Mouse (Mus musculus): ENCODE results near the gene Peg10. TPM values are rescaled to one million over a fixed set of nuclear protein-coding genes. Genes with fewer than 3 reads are reported as not detected.

Gene Peg10
- polyA plus RNA-seq, 1 experiment = 18.7 TPM

- TF ChIP-seq POLR2A (IDR thresholded peaks at IDR 0.05; ENCODE audit: borderline replicate concordance, insufficient read depth, low read length) (no peak), CTCF (IDR thresholded peaks at IDR 0.05; ENCODE audit: borderline replicate concordance, insufficient read depth, low read depth, low read length) (no peak)
- H3K4me1 ChIP-seq (ENCODE audit: control insufficient read depth, insufficient read depth, low read length) = no peaks in the 10 kb centered on the region
- H3K27ac ChIP-seq (ENCODE audit: insufficient read depth, low read length) = no peak overlapping the region
- no peak overlapping the region for H3K4me3 ChIP-seq (replicated peaks; ENCODE audit: insufficient read depth, low read depth, low read length)
- 87% methylated on average over 12 of the region's 12 CpGs for WGBS
- H3K27me3 ChIP-seq (ENCODE audit: control insufficient read depth, insufficient read depth, low read length) = no peaks in the 10 kb centered on the region
- no peak for DNase-seq
Observed at GRCm38 (mm10) chr6:4806981-4807380, 59.9 kb downstream of the Peg10 start.

Other genes with a start within 250 kb of the Peg10 start
- 9.0 and 11.6 TPM in 2 replicates for gene Col1a2, start 242.5 kb upstream of the Peg10 start, polyA plus RNA-seq (2012; rRNA removed)
- gene Casd1, start 146.5 kb upstream of the Peg10 start, polyA plus RNA-seq (2012; rRNA removed) = 42.8 and 47.0 TPM in 2 replicates
- 39.5 and 40.5 TPM in 2 replicates for gene Sgce, start 99 bp upstream of the Peg10 start, polyA plus RNA-seq (2012; rRNA removed)
- gene Ppp1r9a, start 155.6 kb downstream of the Peg10 start, polyA plus RNA-seq (2012; rRNA removed) = 34.1 and 34.9 TPM in 2 replicates

Data from cerebellum, adult 2 months (tissue).